Mouse (Mus musculus): ENCODE results near the gene Fam98a. TPM values are rescaled to one million over a fixed set of nuclear protein-coding genes. Genes with fewer than 3 reads are reported as not detected.

Fam98a gene
- polyA plus RNA-seq, 1 experiment: 48.5 TPM

GRCm38 (mm10) chr17:75522347-75523065 is 29.2 kb downstream of the Fam98a start:
- DNase-seq (ENCODE audit: extremely low spot score in 1 of 2, low spot score in 1 of 2): no peak

DNA sequence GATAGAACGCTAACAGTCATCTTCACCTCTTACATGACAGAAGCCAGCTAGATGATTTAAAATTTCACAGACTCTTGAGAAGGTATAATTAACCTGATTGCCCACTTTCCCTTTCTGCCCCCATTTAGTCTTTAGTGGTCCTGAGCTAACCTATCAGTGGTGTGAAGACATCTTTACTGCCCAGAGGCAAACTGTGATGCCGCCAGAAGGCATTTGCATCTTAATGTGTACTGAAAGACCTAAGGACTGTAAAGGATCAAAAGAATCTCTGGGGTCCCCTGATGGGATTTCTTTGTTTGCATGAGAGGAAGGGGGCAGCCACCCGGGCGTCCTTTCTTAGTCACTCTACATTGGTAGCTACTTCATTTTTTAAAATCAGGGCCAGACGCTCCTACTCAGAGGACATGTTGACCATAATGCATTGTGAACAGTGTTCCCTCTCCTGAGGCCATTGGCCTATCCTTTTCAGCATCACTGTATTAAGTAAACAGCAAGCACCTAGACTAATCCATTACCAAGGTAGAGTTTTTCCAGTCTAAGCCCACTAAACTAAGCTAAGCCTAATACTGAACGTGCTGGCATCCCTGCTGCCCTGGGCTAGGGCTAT is 30.4 kb downstream of the Fam98a start:
- no peak for DNase-seq (ENCODE audit: extremely low spot score in 1 of 2, low spot score in 1 of 2)

- no peak for DNase-seq (ENCODE audit: extremely low spot score in 1 of 2, low spot score in 1 of 2)
These were observed 32.4 kb downstream of the Fam98a start for GRCm38 (mm10) chr17:75519239-75519900.

DNA sequence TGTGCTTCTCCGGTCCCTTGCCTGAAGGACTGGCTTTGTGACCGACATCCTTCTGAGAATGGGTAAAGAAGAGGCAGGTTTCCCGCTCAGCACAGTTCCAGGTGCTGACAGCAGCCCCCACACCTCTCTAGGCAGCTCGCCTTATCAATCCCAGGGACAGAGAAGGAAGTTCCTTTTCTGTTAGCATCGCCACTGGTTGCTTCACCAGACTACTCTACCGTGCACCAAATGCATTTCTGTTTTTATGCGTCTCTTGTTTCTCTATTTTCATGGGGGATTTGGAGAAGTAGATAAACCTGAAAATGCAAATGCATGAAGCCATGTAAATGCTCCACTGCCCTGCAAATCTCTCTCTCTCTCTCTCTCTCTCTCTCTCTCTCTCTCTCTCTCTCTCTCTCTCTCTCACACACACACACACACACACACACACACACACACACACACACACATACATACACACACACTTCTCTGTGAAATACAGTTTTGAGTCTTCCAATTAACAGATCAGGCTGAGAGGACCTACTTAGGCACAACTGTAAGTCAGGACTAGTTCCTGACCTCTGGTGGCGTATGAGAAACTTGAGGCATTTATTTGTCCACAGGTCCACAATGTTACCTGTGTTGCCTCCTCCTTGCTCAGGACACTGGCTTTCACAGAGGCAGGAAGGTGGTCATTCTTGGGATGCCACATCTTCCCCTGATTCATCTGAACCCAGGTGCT is 33.4 kb downstream of the Fam98a start:
- DNase-seq (ENCODE audit: extremely low spot score in 1 of 2, low spot score in 1 of 2): no peak

DNA sequence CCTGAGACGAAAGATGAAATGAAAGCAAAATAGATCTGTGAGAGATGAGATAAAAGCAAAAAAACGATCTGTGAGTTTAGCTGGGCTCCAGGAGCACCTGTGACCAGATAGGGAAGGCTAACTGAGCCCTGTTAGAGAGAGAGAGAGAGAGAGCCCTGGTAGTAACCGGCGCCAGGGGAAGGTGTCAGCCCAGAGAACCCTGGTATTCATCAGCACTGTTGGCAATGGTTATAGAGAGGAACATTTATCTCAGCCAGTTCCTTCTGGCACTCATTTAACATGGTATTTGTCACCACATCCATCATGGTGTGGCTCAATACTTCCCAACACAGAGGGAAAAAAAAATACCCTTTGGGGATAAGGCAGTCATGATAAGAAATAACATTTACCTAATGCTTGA is 35.2 kb downstream of the Fam98a start:
- DNase-seq (ENCODE audit: extremely low spot score in 1 of 2, low spot score in 1 of 2): no peak

- DNase-seq (ENCODE audit: extremely low spot score in 1 of 2, low spot score in 1 of 2): no peak
These were observed 42.5 kb downstream of the Fam98a start for GRCm38 (mm10) chr17:75509257-75509656.

DNA sequence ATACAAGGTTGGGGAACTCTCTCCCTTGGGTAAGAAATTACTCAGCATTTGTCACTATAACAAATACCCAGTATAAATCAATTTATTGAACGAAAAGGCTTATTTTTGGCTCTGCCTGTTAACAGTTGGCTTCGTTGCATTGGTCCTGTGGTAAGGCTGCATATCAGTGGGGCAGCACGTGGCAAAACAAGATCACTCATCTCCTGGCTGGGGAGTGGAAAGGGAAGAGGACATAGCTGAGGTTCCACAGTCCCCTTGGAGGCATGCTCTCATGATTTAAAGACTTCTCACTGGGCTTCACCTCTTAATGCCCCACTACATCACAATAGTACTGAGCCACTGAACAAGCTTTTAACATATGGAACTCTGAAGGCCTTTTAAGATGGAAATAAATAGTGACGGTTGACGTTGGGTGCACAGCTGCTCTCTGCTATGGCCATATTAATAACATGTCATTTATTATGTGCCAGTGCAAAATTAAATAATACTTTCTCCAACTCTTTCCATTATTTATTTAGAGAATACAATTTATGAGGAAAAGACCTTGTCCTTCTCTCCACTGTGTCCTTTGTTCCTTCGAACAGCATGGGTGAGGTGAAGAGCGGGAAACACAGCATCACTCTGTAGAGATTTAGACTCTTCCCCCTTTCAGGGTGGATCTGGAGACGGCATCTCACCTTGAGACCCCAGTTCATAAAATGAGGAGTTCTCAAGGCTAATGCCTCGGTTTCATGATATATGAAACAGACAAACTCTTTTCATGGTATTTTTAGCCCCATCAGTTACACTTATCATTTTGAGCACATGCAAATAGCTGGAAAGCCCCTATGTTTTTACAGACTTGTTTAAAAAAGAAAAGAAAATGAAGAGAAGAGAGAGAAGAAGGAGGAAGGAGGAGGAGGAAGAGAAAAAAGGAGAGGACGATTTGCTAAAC is 44.8 kb downstream of the Fam98a start:
- no peak for DNase-seq (ENCODE audit: extremely low spot score in 1 of 2, low spot score in 1 of 2)

DNA sequence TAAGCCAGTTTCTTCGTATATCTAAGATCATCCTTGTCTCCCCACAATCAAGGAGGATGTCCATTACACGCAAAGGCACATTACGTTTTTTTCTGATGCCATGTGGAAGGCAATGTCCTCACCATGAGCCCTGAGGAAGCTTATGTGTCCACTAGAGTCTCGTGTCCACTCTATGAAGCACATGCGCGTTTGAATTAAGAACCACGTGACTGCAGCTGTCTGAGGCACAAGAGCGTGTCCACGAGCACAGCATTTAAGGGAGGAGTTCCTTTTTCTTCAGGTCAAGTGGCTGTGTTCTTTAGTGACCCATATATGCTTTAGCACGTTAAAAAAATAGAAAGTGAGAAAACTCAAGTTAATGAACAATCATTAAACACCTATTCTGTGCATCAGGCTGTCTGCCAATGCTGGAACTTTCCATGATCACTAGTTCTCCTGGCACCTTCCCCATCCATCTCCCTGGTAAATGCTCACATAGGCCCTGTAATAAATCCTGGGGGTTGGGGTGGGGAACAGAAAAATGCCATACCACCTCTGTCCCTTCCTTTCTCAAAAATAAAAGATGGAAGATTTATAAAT is 45.6 kb downstream of the Fam98a start:
- no peak for DNase-seq (ENCODE audit: extremely low spot score in 1 of 2, low spot score in 1 of 2)

DNA sequence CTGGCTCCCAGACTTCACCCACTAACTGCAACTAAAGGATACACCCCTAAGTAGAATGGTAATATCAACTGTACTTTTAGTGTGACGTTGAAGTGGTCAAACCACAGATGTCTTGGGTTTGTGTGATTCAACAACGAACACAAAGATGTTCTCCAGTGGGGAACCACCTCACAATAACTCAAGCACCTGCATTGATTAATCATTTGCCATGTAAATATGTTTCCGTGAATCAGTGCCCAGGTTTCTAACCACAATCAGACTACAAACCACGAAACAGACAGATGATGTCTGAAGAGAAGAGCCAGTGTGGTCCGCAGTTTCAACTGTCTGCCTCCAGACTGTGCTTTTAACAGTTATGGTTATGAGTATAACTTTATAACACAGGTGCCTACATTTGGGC is 46.7 kb downstream of the Fam98a start:
- DNase-seq (ENCODE audit: extremely low spot score in 1 of 2, low spot score in 1 of 2): no peak

- DNase-seq (ENCODE audit: extremely low spot score in 1 of 2, low spot score in 1 of 2): no peak
These were observed 48.7 kb downstream of the Fam98a start for GRCm38 (mm10) chr17:75503031-75503430.

DNA sequence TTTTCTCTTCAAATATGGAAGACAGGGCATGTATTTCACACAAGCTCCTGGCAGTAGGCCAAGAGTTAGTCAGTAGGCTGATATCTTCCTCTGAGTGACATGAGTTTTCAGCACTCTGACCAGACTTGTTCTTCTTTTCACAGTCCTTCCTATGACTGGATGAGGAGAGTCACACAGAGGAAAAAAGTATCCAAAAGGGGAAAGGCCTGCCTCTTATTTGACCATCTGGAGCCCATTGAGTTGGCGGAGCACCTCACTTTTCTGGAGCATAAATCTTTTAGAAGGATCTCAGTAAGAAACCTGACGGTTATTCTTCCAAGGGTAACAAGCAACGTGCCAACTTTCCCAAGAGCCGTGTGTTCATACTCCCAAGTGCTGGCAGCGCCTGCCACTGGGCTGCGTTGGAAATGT is 53.5 kb downstream of the Fam98a start:
- DNase-seq (ENCODE audit: extremely low spot score in 1 of 2, low spot score in 1 of 2): peak; percentile 18 to 44

GRCm38 (mm10) chr17:75495213-75495612 is 56.5 kb downstream of the Fam98a start:
- DNase-seq (ENCODE audit: extremely low spot score in 1 of 2, low spot score in 1 of 2): no peak

Other genes starting within 250 kb of the Fam98a start
- 9.3 and 10.2 TPM in 2 replicates for gene Rasgrp3, start 116.0 kb downstream of the Fam98a start, polyA plus RNA-seq (2012; rRNA removed)